Mouse (Mus musculus) frontal cortex, postnatal 25 days (tissue): ENCODE data around the gene Glrx.
"Not testable (repeated sequence)": the region's sequence is repeated elsewhere in the genome, so short reads cannot be mapped to it uniquely, and the experiment has no call there.

Experiments used
- DNase-seq, 2 experiments: peaks; one replicate each; pipeline ENCODE4 v3.0.0; 2022; ENCODE audit warnings: low spot score in 2 of 2

The Glrx gene

DNA sequence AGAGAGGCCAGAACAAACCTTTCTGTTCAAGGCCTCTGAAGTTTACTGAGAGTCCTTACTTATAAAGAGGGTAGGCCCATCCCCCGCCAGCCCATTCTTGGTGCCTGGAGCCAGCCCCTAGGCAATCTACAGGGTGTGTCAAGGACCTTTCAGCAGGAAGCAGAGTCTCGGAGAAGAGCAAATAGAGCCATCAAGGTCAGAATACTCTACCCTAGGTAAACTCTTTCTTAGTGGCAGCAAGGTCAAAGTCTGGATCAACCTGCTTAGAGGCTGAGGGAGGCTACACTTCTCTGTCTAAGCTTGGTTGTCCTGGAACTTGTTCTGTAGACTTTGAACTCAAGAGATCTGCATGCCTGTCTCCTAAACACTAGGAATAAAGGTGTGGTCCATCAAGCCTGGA, 4.2 kb upstream of the Glrx start:
- DNase-seq: no peak

DNA sequence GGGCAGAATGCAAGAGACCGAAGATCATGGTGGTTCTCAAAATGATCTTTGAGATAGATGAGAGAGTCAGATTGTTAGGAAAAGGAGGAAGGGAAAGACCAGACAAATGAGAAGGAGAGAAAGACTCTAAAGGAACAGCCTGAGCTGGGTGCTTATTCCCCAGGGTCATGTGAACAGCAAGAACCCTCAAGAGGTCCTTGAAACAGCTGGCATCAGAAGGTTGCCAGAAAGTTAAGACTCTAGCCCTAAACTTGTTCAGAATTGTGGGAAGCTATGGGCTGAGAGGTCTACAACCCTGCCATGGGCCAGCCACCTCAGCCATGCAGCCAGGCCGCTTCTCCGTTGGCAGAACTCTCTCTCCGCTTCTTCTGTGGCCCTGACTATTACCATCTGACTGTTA, 1.2 kb upstream of the Glrx start:
- no peak for DNase-seq

GRCm38 (mm10) chr13:75840752-75841285, 1.2 kb downstream of the Glrx start:
- no peak for DNase-seq

- no peak for DNase-seq
These were observed 2.3 kb downstream of the Glrx start for GRCm38 (mm10) chr13:75841950-75842349.

DNA sequence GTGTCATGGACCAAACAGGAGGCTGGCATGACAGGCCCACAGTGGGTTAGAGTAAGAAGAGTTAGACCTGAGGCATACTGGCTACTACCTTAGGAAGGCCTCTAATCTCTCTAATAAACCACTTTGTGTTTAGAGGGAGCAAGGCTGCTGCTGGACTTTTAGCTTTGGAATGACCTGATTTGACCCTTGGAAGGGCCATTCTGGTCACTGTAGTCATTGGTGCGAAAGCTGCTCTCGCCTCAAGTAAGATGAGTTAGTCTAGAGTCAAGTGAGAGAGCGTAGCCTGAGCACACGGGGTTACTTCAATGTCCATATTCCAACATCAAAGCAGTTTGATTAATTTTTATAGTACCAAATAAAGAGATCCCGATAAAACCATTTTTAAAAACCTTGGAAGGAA, 3.7 kb downstream of the Glrx start:
- DNase-seq: no peak

DNA sequence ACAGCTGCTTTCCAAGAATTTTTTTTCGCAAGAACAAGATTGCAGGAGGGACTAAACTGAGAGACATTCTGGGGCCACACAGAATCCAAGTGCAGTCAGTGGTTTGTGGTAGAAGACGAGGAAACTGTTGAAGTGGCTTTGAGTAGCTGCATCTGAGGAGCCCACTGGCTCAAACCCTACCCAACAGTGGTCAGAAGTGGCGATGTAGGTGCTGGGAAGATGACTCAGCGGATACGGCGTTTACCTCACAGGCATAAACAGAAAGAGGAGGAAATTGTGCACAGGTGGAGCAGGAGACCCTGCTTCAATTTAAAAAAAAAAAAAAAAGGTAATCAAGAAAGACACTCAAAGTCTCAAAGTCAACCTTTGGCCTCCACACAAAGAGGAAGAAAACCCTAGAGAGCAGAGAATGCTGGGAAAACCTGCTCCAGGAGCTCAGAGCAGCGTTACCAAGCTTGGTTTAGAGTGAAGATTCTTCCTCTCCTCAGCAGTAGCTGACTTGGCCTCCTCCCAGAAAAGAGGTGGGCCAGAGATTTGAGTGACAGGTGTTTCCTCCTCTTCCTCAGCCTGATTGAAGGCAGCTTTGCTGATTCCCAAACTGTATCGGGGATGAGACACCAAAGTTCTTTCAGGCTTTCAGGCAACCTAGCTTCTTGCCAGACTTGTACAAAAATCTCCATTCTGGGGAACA, 4.5 kb downstream of the Glrx start:
- no peak for DNase-seq

DNA sequence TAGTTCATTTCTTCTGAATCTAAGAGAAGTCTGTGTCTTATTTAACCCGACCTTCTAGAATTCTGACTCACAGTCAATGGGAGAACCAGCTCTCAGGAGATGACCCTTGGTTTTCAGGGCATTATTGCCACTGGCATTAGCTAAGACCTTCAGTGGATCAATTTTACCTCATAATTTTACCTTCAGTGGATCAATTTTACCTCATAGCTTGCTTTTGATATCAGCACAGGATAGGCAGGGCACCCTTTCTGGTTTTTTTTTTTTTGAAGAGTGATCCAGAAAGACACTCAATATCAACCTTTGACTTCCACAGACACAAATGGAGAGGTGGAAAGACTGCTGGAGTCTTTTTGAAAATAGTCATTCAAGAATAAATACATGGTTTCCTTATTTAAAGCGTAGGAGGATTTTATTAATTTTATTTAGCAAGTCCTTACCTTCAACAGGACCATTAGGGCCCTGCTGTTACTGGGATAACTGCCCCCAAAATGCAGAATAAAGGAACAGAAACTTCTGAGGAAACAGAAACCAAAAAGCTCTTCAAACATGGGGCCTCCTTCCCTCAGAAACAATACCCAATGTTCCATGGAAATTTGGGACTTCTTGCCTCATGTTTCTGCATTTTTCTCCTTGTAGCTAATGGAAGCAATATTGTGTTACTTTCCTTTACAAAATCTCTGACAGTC, 5.3 kb downstream of the Glrx start:
- DNase-seq: no peak

DNA sequence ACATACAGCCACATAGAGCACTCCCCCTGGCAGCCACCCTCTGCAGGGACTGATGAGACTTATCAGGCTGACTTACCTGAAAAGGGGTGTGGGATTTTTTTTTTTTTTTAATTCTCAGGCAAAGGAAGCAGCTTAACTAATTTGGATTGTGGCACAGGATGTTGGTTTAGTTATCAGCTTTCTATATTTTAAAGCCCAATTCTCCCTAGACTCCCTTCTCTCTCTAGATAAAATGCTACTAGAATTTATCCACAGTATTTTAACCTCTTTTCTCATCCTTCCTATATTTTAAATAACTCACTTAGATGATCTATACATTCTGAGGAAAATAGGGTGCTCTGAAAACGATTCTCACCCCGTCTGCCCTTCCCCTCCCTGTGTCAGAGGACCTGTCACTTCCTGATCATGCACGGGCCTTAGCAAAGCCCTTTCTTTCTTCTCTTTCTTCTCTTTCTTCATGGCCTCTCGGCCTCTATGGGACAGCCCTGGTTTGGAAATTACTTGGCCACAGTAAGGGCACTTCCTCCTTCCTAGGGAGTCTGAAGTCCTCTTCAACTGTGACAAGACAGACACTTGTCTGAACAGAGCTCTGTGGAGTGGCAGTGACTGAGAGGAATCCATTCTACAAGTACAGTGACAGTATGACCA, 6.0 kb downstream of the Glrx start:
- DNase-seq: no peak

- DNase-seq: no peak
These were observed 7.4 kb downstream of the Glrx start for GRCm38 (mm10) chr13:75847027-75847426.

DNA sequence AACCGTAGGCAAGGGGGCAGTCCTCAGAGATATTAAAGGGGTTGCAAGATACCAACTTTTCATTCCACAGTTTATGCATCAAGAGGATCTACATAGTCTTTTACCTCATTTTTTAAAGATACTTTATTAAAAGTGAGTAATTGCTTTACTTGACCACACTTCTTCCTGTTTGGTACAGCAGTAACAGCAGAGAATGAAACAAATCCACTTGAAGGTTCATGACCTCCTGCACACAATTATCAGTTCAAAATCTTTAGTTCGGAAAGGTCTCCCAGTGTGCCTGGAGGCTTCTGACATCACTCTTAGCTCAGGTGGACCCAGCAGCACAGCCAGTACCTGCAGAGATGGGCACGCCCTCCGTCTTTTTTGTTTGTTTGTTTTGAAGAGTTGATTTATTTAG, 12.4 kb downstream of the Glrx start:
- no peak for DNase-seq

- DNase-seq: no peak
These were observed 13.4 kb downstream of the Glrx start for GRCm38 (mm10) chr13:75853118-75853517.

DNA sequence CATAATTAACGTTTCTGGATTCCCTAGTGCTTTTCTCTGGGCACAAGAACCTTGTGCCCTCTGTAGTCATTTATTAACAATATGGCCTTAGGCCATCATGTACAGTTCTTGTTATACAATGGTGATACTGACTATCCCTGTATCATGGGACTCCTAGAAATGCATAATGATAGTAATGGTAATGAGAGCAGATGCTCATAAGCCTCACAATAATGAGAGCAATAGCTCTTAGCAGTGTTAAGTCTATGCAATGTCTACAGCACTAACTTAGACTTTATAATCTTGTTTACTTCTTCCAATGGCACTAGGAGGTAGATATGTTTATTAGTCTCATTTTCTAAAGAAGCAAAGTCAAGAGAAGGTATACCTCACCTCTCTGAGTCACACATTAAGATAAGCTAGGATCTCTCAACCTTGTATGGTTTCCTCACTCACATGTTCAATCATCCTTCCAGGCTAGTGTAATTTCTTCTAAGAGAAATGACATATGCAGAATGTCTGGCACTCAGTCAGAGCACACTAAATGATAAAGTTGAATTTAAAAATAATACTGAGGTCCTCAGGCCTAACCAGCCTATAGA, 19.7 kb downstream of the Glrx start:
- no peak for DNase-seq

DNA sequence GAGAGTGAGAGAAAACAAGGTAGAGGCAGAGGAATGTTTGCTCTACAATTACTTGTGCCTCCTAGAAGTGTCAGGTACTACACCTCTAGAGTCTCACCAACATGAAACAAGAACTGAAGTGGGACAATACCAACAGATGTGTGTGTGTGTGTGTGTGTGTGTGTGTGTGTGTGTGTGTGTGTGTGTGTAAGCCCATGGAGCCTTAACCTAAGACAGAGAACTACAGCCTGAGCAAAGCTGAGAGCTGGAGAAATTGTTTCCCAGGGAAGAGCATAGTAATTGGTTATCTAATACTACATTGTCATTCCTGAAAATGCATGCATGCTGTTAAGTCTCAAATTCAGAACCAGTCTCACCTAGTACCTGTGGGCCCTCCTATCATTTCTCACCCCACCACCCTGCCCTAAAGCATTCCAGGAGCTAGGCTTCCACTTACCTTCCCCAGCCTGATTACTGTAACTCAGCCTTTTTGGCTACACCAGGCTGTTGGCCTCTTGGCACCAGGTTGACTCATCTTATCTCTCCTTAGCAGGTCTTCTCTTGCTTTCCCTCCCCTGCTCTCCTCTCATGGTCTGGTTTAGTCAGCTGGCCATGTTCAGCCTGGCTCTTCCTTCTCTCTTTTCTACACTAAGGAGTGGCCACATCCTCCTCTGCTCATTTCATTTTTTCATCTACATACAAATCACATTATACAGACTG, 26.0 kb downstream of the Glrx start:
- no peak for DNase-seq

DNA sequence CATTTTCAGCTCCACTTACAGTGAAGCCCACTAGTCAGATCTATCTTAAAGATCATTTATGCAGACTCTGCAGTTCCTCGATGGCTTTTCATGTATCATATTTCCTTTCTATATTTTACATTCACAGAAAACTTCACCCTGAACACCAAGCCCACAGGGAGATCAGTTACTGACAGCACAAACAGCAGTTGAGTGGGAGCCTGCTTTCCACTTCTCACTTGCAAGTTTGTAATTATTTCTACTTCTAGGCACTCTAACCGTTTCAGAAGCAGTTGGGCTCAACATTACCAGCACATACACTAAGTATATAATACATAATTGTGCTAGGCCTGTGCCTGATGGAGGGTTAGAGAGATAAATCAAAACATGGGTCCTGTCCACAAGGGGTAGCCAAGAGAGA, 28.2 kb downstream of the Glrx start:
- DNase-seq: no peak

DNA sequence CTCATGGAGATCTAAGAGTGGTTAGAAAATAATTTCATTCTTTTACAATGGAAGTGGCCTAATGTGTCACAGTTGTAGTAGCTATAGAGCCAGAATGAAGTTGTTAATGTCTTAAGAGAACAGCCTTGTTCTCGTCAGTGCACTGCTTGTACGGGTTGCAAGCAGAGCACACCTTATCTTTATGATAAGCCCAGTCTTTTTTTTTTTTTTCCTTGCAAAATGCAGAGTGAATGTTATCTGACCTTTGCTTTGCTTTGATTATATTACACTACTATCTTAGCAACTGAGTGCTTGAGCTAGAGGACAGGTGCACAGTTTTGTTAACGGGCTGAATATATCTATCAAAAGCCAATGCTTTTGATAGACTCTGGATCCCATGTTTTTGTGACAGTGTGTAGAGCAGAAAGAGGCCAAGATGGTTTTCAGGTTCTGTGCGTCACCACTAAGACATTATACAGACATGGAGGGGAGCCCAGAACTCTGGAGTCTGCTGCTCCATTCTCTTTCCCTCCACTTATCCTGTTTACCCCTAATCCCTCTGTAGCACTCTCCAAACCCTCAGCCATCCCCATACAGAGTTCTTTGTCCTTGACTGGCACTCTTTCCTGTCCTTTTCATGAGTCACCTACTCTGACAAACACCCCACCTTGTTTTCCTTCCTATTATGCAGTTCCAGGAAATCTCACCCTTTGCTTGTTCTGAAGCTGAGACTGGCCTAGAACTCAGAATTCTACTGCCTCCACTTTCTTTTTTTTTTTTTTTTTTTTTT, 35.1 kb downstream of the Glrx start:
- no peak for DNase-seq

DNA sequence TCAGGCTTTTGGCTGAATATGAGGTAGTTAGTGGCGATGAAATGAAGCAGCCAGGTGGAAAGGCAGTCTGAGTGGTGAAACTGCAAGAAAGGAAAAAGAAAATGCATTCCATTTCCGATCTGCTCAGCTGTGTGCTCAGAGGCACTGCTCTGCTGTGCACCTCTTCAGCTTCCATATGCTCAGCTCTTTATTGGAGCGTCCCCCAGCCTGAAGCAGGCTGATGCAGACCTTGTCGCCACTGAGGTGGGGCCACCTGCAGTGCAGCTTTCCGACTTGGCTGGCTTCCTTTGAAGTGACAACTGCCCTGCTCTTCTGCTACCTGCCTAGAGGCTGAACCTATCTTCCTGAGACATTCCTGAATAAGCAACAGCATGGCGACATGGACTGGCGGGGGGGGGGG, 36.5 kb downstream of the Glrx start:
- DNase-seq: not testable (repeated sequence)

DNA sequence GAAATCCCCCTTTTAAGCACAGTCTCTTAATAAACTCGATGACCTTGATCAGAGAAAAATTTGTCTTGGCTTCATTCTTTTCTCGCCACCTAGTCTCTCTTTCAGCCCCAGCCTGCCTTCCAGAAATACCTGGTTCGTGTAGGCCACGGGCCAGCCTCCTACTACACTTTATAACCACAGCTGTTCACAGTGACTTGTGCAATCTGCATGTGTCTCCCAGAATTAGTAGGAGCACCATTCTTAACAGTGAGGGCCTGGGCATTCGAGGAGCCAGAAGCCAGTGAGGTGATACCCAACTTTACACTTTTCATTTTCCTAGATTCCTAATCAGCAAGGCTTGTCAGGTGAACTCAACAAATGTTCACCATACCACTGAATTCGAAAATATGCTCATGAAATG, 36.9 kb downstream of the Glrx start:
- no peak for DNase-seq

DNA sequence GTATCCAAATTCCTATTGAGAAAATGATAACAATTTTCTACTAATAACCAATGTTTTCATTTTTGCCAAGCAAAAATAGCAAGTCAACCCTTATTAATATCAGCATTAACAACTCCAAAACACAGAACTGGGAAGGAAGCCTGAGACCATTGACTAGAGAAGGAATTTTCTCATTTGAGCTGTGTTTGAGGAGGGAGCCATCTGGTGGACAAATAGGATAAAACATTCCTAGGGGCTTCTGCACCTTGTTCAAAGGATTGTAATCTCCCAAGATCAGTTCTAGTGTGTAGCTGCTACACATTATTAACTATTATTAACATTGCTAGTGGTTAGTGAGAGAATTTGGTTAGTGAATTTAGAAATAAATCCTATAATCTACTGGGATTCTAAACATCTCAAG, 38.2 kb downstream of the Glrx start:
- DNase-seq: peak in 1 of 2 experiments; percentile 39

GRCm38 (mm10) chr13:75879756-75880155, 40.1 kb downstream of the Glrx start:
- no peak for DNase-seq

- no peak for DNase-seq
These were observed 40.8 kb downstream of the Glrx start for GRCm38 (mm10) chr13:75880501-75880900.

- no peak for DNase-seq
These were observed 44.1 kb downstream of the Glrx start for GRCm38 (mm10) chr13:75883792-75884191.
